Mouse (Mus musculus) erythroid progenitor cell, adult 5-6 weeks (primary cell): Measurements from ENCODE around the gene Gm13290. TPM values are rescaled to one million over a fixed set of nuclear protein-coding genes. Genes with fewer than 3 reads are reported as not detected.
"Not testable (repeated sequence)": the region's sequence is repeated elsewhere in the genome, so short reads cannot be mapped to it uniquely, and the experiment has no call there.

Experiments used
- ATAC-seq: replicated peaks from 2 replicates; pipeline ENCODE4 v1.8.0; 2016; ENCODE audit warnings: moderate number of reproducible peaks, mild to moderate bottlenecking, moderate TSS enrichment, inconsistent platforms; ENCODE audit not compliant: poor library complexity, low FRiP score, severe bottlenecking
- total RNA-seq, 2 experiments: library from RNA; stranded (forward) in 1 of 2; stranded (reverse) in 1 of 2; fragments of 150-400 nt in 1 of 2; fragments of 186-747, 209-891 nt in 1 of 2; gene quantifications; 2 replicates each; pipeline versions ENCODE4 v1.2.3 to v1.2.4; 2015 to 2017; ENCODE audit warnings: low replicate concordance in 2 of 2

Gene Gm13290
- total RNA-seq (2015; ENCODE audit: low replicate concordance) (not detected in 2 replicates), total RNA-seq (2017; ENCODE audit: low replicate concordance) (not detected in 2 replicates)

DNA sequence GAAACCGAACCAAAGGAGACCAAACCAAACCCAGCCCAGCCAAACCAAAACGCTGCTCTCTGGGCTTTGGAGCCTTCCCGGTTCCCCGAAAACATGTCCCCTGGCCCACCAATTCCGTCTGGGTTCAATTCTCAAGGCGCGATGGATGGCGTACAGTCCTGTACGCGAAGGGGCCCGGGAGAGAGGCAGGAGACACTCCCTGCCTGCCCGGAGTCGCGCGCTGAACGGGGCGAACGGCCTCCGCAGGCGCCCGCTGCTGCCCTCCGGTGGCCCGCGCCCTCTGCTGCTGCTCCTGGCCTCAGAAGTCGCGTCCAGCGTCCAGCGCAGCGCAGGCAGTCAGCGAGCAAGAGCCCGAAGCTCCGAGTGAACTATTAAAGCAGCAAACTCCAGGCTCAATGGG lies at the start of gene Gm13290:
Gene Gm13290, plus strand, starts transcription at position 301 of the 400 bp plus-strand sequence.
- ATAC-seq, result not testable (repeated sequence)

DNA sequence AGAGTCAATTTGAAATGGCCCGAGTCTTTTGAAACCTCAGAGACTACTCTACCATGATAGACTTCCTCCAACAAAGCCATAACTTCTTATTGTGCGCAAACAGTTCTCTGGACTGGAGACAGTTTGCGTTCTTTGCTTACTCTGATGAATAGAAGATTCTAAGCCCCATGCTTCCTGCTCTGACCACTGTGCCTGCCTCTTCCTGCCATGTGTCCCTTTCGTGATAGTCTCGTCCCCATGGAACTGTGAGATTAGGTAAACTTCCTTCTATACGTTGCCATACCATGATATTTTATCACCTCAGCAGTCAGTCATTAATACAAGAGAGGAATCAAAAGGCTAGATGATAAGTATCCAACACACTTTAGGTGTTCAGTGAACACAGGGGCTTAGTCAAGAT lies 46.9 kb upstream of the Gm13290 start:
- ATAC-seq, result no peak

DNA sequence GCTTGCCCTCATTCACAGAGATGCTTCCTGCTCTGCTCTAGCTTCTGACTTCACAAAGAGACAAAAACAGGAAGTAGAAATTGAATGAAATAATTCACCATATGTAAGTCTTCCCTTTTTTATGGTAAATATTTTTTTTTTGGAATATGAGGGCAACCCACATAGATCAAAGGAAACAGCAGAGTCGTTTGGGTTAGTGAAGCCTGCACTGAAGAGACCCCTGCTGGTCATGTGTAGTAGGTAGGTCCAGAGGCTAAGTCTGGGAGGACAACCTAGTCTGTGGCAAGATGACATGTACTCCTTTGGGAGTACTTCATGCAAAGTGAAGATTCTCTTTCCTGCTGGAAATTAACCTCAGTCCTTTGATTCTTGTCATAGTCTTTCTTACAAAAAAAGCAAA lies 46.3 kb upstream of the Gm13290 start:
- ATAC-seq, result no peak

DNA sequence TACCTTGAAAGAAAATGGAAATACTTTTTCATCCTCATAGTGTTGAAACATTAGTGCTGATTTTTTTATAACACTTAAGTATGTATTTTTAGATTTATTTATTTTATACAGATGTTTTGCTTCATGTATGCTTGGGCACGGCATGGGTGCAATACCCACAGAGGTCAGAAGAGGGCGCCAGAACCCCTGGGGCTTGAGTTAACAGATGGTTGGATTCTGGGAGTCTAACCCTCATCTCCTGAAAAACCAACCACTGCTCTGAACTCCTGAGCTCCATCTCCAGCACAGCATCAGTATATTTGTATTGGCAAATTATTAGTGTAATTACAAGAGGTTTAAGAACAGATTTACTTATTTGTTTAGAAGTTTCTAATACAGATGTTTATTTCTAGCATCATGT lies 35.2 kb upstream of the Gm13290 start:
- peak; percentile 71 for ATAC-seq

DNA sequence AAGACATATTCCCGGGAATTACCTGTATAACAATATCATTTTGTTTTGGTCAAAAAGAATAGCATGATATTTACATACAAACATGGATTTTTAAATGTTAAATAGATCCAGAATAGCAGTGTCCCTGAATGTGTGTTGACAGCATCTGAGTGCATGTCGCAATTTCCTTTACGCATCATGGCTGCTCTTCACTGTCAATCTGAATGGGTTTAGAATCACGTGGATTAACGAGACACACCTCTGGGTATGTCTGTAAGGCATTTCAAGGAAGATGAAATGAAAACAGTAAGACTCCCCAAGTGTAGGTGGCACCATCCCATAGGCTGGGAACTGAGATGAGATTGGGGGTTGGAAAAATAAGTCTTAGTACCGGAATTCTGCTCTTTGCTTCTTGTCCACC lies 34.6 kb upstream of the Gm13290 start:
- no peak for ATAC-seq

DNA sequence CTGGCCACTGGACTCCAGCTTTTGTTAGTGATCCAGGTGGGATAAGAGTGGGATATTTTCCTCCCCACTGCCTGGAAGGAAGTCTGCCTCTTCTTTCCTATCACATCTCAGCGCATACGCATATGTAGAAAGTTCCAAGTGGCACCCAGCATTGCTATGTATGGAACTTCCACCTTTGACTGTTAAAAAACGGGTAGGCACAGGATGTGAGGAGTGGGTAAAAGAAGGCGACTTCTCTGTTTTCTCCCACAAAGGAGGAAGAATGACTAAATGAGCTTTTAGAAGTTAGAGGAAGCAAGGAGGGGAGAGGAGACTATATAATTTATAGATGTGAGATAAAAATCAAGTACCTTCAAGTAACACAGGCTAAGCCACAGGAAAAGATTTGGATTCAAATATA lies 32.2 kb upstream of the Gm13290 start:
- ATAC-seq, result no peak

DNA sequence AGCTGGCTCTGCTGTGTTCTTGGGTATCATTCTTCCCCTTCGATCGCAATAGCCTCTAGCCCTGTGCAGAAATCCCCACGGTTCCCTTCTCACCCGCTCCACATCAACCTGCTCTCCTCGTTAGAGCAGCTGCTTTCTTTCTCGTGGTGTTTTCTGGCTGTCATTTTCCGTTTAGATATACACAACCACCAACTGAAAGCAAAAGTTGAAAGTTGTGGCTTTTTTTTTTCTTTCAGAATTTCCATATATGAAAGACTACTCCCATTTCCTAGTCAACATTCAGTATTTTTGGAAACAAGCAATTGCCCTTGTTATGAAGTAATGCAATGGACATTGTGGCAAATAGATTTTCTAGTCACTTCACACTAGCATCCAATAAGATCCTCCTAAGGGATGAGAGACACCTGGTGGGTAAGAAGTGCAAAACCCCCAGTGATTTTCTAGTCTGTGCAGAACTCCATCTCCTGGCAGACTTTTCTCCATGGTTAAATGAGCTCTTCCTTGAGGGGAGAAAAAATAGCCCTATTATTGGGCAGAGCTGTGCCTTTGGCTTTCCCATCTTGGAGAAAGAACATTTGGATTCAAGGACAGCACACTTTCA lies 30.8 kb upstream of the Gm13290 start:
- no peak for ATAC-seq

DNA sequence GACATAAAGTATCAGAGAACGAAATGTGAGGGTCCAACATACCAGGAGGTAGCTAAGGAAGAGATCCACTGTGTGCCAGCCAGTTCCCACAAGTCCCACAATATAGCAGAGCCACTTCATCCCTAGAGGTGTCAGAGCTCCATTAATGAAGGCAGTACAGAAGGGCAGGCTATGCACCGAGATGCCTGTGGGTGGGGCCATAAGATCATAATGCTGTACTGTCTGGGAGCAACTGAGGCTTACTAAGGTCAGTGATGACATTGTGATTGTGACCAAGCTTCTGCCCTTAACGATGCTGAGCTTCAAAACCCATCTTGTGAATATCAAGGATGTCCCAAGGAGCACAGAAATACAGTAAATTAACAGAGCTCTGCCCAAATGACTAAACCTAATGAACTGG lies 29.4 kb upstream of the Gm13290 start:
- 0 out of 2 replicates have a peak, but pooled peaks have one; percentile 34 for ATAC-seq

DNA sequence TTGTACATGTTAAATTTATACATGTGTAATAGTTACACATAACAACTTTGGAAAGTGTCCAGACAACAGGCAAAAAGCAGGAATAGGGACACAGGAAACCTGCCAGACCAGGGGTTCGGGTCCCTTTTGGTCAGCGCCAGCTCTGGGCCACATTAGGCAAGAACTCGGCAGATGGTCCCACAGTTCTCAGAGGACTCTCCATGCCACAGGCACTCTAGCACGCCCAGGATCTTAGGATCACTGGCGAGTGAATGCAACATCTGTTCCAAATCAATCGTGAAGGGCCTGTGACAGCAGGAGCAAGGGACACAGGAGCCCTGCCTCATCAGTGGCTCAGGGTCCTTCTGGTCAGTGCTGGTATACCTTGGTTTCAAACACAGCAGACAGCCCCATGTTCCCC lies 23.7 kb upstream of the Gm13290 start:
- no peak for ATAC-seq

DNA sequence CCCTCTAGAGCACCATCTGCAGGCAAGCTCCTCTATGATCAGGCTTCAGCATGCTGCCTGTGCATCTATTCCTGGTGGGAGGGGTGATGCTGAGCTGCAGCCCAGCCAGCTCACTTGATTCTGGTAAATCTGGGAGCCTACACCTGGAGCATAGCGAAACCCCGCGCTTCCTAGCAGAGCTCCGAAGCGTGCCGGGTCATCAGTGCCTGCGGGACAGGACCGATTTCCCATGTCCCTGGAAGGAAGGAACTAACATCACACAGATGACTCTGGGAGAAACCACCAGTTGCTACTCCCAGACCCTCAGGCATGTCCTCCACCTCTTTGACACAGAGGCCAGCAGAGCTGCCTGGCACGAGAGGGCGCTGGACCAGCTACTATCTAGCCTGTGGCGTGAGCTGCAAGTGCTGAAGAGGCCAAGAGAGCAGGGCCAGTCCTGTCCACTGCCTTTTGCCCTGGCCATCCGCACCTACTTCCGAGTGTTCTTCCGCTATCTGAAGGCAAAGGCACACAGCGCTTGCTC lies 18.8 kb upstream of the Gm13290 start, which contains the start of gene Gm13271:
Gene Gm13271, plus strand, starts transcription at position 51 of the 523 bp plus-strand sequence.
- ATAC-seq, result not testable (repeated sequence)

DNA sequence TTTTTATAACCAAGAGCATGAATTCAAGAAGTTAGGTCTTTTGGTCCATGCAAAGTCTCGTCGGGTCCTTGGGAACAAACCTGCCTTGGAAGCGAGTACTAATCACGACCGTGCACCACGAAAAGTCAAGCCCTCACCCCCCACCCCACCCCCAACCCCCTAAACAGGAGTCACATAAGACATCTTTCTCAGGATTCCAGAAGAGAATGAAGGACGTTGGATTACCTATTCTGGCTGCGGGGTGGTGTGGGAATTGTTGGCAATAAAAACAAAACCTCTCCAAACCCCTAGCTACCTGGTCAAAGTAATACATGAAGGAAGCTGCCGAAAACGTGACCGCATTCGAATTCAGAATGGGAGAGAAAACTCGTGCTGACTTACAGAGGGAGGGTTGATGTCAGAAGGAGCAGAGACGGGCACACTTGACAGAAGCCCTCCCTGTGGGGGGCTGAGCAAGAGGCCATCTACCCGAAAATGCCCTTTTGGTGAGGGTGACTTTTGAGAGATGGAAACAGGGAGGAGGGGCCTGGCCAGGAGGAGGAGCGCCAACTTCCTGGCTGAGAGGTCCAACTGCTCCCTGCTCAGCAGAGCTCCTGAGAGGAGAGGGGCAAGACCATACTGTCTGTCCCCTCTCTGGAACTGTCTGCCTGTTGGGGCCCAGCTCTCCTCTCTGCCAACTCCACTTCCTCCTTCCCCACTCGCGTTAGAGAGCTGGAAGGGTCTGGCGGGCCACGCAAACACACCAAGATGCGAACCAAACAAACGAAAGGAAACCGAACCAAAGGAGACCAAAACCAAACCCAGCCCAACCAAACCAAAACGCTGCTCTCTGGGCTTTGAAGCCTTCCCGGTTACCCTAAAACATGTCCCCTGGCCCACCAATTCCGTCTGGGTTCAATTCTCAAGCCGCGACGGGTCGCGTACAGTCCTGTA lies 16.8 kb upstream of the Gm13290 start:
- ATAC-seq, result not testable (repeated sequence)

DNA sequence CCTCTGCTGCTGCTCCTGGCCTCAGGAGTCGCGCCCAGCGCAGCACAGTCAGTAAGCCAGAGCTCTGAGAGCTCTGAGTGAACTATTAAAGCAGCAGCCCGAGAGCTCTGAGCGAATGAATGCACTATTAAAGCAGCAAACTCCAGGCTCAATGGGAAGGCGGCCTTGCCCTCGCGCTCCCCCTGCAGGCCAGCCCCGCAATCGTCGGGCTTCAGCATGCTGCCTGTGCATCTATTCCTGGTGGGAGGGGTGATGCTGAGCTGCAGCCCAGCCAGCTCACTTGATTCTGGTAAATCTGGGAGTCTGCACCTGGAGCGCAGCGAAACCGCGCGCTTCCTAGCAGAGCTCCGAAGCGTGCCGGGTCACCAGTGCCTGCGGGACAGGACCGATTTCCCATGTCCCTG lies 16.0 kb upstream of the Gm13290 start:
- ATAC-seq, result peak; percentile 99

DNA sequence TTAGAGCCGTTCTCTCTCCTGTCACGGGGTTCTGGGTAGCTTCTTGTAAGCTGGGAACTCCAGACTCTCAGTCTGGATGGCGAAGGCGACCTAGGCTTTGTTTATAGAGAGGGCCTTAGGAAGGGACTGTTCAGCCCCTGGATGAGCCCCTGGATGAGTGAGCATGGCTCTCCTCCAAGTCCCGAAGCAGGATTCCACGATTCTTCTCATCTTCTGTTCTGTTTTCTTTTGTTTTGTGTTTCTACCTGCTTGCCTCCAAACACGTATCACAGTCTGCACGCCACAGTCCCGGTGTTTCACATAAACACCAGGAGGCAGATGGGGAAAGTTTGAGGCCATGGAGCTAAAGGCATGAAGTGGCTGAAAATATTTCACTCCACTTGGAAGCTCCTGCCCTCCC lies 14.9 kb upstream of the Gm13290 start:
- not testable (repeated sequence) for ATAC-seq

DNA sequence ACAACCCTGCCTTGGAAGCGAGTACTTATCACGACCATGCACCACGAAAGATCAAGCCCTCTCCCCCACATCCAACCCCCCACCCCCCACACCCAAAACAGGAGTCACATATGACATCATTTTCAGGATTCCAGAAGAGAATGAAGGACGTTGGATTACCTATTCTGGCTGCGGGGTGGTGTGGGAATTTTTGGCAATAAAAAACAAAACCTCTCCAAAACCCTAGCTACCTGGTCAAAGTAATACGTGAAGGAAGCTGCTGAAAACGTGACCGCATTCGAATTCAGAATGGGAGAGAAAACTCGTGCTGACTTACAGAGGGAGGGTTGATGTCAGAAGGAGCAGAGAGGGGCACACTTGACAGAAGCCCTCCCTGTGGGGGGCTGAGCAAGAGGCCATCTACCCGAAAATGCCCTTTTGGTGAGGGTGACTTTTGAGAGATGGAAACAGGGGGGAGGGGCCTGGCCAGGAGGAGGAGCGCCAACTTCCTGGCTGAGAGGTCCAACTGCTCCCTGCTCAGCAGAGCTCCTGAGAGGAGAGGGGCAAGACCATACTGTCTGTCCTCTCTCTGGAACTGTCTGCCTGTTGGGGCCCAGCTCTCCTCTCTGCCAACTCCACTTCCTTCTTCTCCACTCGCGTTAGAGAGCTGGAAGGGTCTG lies 13.9 kb upstream of the Gm13290 start, which contains the start of gene Gm13283:
Gene Gm13283, plus strand, starts transcription at position 510 of the 659 bp plus-strand sequence.
- ATAC-seq, result not testable (repeated sequence)

DNA sequence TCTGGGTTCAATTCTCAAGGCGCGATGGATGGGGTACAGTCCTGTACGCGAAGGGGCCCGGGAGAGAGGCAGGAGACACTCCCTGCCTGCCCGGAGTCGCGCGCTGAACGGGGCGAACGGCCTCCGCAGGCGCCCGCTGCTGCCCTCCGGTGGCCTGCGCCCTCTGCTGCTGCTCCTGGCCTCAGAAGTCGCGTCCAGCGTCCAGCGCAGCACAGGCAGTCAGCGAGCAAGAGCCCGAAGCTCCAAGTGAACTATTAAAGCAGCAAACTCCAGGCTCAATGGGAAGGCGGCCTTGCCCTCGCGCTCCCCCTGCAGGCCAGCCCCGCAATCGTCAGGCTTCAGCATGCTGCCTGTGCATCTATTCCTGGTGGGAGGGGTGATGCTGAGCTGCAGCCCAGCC lies 13.2 kb upstream of the Gm13290 start:
- not testable (repeated sequence) for ATAC-seq

DNA sequence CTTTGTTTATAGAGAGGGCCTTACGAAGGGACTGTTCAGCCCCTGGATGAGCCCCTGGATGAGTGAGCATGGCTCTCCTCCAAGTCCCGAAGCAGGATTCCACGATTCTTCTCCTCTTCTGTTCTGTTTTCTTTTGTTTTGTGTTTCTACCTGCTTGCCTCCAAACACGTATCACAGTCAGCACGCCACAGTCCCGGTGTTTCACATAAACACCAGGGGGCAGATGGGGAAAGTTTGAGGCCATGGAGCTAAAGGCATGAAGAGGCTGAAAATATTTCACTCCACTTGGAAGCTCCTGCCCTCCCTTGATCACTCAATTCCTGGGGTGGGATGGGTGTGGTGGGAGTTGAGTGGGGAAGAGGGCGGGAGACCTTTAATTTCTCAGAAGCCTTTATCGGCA lies 11.9 kb upstream of the Gm13290 start:
- not testable (repeated sequence) for ATAC-seq

DNA sequence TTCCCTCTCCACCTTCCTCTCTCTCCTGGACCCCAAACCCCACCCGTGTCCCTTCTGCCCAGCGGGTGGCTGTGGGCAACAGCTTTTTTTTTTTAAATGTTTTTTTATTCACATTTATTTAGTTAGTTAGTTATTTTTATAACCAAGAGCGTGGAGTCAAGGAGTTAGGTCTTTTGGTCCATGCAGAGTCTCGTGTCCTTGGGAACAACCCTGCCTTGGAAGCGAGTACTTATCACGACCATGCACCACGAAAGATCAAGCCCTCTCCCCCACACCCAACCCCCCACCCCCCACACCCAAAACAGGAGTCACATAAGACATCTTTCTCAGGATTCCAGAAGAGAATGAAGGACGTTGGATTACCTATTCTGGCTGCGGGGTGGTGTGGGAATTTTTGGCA lies 11.3 kb upstream of the Gm13290 start:
- ATAC-seq, result not testable (repeated sequence)

DNA sequence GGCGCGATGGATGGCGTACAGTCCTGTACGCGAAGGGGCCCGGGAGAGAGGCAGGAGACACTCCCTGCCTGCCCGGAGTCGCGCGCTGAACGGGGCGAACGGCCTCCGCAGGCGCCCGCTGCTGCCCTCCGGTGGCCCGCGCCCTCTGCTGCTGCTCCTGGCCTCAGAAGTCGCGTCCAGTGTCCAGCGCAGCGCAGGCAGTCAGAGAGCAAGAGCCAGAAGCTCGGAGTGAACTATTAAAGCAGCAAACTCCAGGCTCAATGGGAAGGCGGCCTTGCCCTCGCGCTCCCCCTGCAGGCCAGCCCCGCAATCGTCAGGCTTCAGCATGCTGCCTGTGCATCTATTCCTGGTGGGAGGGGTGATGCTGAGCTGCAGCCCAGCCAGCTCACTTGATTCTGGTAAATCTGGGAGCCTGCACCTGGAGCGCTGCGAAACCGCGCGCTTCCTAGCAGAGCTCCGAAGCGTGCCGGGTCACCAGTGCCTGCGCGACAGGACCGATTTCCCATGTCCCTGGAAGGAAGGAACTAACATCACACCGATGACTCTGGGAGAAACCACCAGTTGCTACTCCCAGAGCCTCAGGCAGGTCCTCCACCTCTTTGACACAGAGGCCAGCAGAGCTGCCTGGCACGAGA lies 10.1 kb upstream of the Gm13290 start:
- peak; percentile 71; the same call in 1 of the 2 replicates for ATAC-seq

DNA sequence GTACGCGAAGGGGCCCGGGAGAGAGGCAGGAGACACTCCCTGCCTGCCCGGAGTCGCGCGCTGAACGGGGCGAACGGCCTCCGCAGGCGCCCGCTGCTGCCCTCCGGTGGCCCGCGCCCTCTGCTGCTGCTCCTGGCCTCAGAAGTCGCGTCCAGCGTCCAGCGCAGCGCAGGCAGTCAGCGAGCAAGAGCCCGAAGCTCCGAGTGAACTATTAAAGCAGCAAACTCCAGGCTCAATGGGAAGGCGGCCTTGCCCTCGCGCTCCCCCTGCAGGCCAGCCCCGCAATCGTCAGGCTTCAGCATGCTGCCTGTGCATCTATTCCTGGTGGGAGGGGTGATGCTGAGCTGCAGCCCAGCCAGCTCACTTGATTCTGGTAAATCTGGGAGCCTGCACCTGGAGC lies 3.0 kb downstream of the Gm13290 start, which contains the start of gene Gm13289:
Gene Gm13289, plus strand, starts transcription at position 301 of the 400 bp plus-strand sequence.
- not testable (repeated sequence) for ATAC-seq
